Mouse (Mus musculus) spleen, embryonic (tissue): ENCODE results near the gene Gramd1b.

Experiments used
- CTCF ChIA-PET: fragments of 350-600 bp; sonication (Branson Sonifier 250); formaldehyde crosslinking; loops from one replicate; lab custom pipeline; 2022; lab: Charles Lee

Gramd1b gene

DNA sequence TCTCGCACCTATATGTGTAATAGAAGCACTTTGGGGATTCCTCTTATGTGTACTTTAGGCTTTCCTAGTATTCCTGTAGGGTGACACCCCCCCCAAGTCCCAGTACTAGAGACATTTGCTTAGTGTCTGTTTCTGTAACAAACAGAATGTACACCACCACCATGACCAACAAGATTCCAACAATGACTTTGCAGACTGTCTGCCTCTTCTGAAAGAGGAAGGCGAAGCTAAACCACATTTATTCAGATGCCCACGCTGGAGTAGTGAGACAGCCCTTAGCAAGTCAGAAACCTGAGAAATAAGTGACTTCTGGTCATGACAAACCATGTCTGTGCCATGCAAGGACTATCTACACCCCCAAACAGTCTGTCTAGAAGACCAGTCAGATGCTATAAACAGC is 11.9 kb downstream of the Gramd1b start:
- CTCF ChIA-PET, result no interaction called here

DNA sequence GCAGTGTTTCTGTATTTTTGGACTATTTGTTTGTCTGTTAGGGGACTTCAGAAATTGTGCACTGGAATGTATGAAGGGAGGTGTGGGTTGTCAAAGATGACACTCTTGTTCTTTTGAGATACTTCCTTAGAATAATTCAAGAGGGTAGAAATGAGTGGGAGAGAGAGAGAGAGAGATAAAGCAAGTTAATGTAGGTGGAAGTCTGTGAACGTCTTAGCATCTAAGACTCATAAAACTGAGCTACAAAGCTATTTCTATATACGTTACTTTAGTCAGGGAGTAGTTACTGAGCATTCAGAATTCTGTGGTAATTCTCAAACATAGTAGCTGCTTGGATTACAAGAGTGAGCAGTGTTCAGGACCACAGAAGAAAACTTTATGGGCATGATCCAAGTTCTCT is 19.2 kb downstream of the Gramd1b start:
- CTCF ChIA-PET, result no interaction called here

DNA sequence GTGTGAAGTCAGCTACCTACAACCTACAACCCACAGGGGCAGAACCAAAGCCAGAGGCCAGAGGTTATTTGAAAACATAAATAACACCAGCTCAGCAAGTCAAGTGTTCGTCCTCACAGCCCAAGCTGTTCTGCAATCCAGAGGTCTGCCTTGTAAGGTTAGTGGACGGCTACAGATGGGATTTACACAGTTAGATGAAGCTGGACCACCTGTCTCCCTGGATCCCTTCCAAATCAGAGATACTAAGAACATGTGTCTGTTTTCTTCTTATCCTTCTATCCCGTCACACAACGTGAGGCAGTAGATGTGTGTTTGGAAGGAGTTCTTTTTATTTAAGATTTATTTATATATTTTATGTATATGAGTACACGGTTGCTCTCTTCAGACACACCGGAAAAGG is 21.7 kb downstream of the Gramd1b start:
- CTCF ChIA-PET, result no interaction called here

DNA sequence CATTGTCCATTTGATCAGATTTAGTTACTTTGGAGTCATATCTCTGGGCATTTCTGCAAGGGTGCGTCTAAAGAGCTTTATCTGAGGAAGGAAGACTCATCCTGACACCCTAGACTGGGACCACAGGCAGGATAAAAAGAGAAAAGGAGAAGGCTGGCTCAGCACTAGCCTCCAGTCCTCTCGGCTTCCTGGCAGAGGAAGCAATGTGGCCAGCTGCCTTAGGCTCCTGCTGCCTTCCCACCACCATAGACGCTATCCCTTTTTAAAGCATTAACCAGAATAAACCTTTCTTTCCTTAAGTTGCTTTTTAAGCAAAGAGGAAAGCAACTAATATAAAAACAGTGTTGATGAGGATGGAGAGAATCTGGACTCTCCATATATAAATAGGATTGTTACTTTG is 24.6 kb downstream of the Gramd1b start:
- CTCF ChIA-PET, result no interaction called here

DNA sequence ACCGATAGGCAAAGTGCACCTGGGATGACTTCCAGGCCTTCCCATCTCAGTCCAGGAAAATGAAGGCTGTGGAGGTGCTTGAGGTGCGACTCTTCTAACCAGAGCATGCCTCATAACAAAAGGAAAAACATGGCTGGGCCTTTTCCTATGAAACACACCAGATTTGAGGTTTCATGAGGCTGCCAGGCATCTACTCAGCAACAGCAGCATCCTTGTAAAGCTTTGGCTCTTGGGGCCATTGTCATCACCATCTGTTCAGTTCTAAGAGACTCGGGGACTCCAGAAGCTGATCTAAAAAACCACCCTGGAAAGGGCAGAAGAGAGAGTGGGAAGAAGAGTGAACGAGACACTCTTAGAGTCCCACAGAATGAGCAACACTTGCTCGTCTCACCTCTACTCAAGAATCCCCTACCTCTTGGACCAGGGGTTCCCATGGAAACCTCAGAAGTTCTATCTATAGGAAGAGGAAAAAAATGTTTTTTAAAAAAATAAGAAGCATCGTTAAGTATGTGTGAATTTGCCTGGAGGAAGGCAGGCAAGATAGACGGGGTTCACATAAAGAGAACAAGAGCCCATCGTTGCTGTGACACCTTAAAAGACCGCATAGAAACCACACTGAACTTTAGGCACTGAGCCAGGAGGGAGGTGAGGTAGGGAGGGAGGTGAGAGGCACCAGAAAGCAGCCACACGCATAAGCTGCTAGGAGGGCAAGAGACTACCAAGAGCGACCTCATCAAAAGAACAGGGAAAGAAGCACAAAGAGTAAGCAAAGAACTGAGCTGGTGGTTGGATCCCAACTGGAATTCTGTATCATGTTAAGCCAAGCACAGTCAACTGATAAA is 25.5 kb downstream of the Gramd1b start:
- CTCF ChIA-PET, result no interaction called here

DNA sequence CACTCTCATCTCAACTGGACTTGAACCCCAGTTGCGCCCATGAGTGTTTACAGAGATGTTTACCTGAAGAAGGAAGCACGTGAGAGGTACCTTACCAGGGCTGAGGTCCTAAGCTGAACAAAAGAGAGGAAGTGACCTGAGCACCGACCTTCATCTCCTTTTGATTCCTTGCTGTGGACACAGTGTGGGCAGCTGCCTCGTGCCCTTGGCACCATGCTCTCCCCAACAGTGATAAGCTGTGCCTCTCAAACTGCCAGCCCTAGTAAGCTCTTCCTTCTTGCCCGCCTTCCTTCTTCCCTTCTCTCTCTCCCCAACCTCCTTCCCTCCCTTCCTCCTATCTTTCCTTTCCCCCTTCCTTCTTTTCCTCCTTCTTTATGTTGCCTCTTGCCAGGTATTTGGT is 26.3 kb downstream of the Gramd1b start:
- CTCF ChIA-PET, result no interaction called here

DNA sequence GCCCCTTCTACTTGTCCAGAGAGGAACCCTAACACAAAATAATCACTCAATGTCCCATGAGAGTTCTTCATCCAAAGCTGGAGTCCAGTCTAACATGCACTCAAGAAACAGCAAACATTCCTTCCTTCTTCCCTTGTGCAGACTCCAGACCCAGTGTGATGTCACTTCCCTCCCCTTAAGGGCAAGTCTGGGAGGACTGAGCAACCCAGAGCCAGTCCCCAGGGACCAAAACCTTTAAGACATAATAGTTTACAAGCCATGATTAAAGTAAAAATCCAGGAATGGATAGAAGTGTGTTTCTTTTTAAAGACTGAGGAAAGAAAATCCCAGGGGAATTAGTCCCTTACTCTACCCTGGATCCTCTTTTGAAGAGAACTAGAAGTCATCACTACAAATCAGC is 30.5 kb downstream of the Gramd1b start:
- CTCF ChIA-PET, result no interaction called here

DNA sequence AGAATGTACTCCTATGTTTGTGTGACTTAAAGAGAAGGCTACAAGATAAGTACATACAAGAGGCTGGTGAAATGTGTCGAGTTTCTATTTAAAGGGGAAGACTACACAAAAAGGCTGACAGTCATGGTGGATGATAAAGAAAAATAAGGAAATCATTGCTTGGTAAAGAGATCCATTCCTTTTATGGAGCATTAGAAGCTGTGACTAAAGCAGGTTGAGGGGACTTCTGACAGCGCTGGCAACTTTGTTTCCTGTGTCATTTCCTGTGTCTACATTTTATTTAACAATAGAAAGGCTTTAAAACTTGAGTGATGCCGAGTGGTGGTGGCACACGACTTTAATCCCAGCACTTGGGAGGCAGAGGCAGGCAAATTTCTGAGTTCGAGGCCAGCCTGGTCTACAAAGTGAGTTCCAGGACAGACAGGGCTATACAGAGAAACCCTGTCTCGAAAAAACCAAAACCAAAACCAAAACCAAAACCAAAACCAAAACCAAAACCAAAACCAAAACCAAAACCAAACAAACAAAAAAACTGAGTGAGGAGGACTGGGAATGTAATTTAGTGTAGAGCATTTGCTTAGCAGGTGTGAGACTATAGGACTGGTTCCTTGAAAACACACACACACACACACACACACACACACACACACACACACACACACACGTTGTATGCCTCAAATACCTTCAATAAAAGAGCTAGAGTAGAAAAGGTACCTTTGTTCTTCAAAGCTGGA is 48.7 kb downstream of the Gramd1b start:
- CTCF ChIA-PET, result interaction anchor here (0.6 kb wide), 1 partner anchor 664 kb away, joined by 3 read pairs; no protein-coding TSS in a partner anchor

DNA sequence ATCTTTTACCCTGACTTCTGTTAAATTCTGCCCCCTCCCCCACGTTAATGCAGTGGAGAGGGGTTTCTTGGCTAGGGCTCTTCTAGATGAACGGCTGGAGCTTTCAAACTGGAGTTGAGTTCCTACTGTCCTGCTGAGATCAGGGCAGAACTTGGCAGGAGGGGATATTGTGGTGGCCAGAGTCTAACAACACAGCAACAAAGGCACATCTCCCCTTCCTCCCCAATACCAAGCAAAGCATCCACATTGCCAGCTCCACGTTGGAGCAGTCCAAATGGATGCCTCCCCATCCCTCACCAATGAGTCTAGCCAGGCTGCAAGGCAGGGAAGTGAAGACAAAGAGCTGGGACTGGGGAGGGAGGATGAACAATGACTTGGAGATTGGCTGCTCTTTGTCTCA is 49.9 kb downstream of the Gramd1b start:
- CTCF ChIA-PET, result interaction anchor here (1.0 kb wide), 1 partner anchor 65 kb away, joined by 3 read pairs; no protein-coding TSS in a partner anchor

DNA sequence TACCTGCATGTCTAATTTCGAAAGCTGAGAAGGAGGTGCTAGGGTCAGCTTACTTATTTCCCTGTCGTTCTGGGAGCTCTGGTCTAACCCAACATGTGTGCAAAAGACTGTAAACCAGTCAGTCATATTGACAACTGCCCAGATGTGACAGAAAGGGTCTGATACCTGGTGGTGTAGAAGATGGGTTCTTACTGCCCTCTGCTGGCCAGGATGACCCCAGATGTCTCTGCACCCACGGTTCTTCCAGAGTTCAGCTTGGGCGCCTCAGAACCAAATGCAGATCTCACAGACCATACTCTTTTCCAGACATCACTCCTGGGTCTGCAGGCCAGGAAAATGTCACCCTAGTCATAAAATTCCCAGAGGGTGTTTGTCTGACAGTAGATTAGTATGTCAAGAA is 51.9 kb downstream of the Gramd1b start:
- CTCF ChIA-PET, result interaction anchor here (0.5 to 2.0 kb wide), 4 partner anchors 22 to 143 kb away, joined by 3 to 10 read pairs (median 6); no protein-coding TSS in a partner anchor

DNA sequence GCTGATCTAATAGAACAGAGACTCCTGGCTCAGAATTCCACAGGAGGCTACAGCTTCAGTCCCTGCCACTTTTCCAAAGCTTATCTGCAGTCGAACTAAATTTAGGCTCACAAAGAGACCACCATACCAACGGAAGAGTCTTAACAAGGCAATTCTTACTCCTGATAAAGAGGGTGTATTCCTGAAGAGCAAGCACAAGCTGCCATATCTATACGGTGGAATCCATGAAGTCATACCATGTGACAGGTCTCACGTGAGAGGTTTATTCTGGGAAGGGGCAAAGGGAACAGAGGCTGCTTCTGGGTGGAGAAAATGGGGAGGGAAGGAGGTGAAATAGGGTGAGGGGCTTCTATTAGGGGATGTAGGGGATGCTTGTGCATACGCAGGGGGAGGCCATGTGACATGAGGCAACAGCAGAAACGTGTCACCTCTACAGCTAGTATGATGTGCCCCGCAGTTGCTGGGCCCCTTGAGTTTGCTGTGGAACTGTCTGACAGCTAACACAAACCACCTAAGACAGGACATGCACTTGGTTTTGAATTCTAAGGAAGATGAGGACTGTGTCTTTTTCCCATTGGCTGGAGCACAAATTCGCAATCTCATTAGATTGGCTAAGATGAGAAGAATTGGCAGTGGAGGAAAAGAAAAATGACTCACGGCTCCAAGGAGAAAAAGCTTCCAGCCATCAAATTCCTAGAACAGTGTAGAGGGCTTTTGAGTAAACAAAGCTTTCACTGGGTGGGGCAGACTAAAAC is 52.9 kb downstream of the Gramd1b start:
- CTCF ChIA-PET, result interaction anchor here (2.0 kb wide), 1 partner anchor 64 kb away, joined by 10 read pairs; no protein-coding TSS in a partner anchor

DNA sequence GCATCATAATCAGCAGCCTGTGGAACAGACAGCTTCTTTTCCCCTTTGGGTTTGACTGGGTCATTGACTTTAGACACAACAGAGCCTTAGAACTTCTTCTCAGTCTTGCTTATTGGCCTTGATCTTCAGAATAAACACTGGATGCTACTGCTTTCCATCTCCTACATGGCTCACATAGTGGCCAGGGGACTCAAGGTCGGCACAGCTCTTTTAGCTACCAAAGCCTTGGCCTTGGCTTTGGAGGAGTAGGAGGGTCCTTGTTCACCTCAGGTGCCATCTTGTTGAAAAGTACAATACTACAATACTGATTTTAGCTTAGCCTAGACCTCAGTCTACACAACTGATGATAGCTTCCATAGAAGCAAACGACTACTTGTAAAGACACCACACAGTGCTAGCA is 53.6 kb downstream of the Gramd1b start:
- CTCF ChIA-PET, result no interaction called here

DNA sequence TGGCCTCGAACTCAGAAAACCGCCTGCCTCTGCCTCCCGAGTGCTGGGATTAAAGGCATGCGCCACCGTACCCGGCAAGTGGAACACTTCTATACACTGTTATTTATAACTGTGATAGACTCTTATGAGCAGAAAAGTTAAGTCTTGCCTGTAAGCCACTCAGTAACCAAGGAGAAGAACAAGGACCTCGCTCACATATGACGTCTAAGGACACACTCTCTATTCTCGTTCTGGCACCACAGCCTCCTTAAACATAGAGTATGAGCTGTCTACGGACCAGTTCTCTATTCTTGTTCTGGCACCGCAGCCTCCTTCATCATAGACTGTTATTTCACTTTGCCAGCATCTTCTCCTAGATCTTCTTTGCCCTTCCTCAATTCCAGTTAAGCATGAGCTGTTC is 55.1 kb downstream of the Gramd1b start:
- CTCF ChIA-PET, result no interaction called here

DNA sequence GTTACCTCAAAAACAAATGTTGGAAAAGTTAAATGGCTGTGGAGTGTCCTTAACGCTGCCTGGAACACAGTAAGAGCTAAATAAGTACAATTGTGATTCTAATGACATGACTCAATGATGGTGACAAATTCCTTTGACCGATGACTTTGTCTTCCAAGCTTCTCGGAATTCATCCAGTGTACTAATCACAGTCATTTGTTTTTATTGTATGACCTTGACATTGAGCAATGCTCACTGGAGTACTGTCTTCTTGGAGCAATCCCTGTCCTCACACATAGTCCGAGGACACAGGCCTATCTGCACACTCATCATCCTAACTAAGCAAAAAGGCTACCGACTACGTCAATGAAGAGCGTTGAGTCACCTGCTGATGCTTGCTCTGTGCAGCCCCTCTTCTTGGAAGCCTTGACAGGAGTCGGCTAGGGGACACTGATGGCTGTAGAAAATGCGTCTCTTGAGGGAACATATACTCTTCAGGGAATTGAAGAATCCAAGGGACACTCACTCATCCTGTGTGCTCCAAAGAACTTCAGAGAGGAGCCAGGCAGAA is 58.1 kb downstream of the Gramd1b start:
- CTCF ChIA-PET, result no interaction called here

DNA sequence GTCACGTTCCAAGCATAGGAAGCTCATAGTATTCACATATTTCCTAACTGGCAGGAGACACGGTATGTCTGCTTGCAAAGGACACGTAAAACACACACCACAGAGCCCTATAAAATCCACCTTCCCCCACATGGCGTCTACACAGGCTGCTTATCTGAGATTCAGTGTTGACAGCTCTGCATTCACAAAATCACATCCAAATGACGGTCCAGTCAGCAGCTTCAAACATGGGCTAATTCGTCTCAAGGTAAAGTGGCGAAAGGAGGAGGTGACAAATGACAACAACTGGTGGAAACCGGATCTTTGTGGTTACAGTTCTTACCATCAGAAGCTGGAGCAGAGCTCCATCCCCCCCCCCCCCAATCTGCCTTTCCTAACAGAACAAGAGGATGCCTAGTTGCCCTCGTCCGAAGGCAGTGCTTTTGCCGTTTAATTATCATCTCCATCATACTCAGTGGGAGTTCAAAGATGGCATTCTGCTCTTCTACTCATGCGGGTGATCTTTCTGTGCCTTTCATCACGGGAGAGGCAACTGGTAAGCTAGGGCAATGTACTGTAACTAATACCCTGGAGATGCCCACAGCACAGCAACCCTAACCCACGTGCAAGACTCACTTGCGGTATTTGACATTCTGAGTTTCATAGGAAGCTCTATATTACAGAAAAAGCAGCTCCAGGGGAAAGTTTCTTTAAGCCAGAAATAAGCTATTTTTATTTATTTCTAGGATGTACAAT is 61.6 kb downstream of the Gramd1b start:
- CTCF ChIA-PET, result no interaction called here

DNA sequence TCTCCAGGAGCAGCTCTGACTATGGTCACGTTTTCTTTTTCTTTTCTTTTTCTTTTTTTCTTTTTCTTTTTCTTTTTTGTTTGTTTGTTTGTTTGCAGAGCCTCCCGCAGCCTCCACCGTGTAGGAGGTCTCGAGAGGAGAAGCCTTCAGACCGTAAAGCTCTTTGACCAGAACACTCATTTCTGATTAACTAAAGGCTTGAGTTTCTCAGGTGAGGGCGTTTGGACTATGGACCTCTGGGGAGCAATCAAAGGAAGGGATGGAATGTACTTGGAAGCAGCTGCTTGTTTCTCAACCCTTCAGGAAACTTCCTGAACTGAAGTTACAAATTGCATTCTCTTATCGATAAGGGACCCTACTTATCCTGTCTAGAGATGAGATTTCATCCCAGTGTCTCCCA is 64.4 kb downstream of the Gramd1b start:
- CTCF ChIA-PET, result no interaction called here

DNA sequence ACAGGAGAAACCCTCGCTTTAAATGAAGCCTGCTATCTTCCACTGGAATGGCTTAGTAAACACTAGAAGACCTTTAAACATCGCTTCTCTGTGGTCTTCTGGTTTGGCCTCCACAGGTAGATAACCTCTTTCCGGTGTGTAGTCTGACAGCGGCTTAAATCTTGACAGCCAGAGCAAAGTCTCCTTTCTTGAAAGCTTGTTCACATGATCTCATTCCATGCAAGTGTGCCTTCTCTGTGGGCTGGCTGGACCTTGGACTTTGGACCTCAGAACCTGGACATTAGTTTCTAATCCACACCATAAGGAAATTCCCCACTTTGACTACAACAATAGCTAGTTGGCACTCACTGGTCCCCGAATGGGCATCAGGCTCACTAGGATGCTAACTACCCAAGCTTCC is 65.6 kb downstream of the Gramd1b start:
- CTCF ChIA-PET, result no interaction called here

DNA sequence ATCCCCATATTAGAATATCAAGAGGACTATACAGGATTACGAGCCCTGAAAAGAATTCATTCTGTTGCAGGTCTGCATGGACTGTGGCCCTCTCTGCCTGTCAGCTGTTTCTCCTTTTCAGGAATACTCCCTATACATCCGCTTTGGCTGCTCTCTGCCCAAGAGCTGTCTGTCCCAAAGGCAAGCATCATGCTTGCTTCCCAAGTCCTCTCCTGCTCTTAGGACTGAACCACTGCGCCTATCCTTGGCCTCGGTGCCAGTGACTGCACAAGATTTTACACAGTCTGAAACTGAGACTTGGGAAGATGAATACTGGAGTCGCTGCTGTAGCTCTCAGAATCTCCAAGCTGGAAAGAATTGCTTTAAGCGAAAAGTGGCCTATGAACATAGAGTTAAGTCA is 68.8 kb downstream of the Gramd1b start:
- CTCF ChIA-PET, result no interaction called here

DNA sequence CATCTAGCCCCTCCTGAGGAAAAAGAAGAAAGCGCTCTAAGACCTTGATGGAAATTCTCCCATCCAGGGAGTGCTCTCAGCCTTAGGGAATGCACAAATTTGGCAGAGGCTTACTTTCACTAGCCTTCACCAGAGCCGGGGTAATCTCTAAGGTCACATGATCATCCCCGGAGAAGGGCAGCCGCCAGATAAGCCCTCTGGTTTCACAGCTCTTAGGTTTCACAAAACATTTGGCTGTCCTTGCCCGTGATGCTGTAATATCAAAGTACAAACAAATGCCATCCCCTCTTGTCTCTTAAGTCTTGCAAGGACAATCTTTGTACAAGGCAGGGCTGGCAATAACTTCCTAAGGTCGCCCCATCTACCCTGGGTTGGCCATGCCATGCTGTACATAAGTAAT is 70.4 kb downstream of the Gramd1b start:
- CTCF ChIA-PET, result interaction anchor here (0.6 kb wide), 1 partner anchor 297 kb away, joined by 11 read pairs; no protein-coding TSS in a partner anchor

DNA sequence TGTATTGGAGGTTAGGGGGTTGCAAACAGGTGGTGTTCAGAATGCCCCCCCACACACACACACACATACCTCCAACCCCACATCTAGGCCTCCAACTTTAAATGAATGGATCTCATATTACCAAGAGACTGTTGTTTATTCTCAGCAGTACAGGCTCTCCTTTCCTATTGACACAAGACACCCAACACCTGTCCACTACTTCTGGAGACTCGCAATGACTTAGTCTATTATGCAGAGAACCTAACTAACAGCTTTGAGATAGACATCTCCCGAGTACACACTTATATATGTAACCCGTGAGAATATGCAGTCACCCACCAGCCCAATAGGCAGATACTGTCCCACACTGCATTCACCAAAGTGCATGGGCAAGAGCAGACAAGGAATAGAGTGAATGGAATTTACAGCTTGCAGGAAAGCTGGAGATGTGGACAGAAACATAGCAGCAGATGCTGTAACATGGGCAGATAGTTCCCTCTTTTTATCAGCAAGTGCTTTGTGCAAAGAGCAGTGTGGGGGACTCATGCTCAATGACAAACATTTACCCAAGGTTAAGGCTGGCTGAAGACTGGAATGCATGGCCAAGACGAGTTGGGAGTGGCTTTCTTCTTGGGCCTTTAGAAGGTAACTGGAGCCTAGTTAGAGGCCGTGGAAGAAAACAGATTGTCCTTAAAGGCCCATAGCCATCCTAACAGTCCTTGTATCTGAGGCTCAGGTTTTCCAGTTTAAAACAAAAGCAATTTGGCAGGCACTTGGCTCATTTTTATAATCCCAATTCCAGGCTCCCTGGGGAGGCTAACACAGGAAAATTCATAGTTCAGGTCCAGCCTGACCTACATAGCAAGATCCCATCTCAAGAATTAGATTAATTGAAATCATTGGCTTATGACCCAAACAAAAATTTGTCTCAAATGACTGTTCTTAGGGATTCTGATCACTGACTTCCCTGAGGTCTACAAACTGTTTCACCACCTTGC is 71.6 kb downstream of the Gramd1b start:
- CTCF ChIA-PET, result interaction anchor here (0.6 kb wide), 1 partner anchor 56 kb away, joined by 5 read pairs; no protein-coding TSS in a partner anchor
